Mouse (Mus musculus) liver, embryonic 14.5 days (tissue): ENCODE data around the gene E130114P18Rik. TPM values are rescaled to one million over a fixed set of nuclear protein-coding genes. Genes with fewer than 3 reads are reported as not detected.

ENCODE experiments used
- ATAC-seq: fragments of 200-750 bp; cut with Nextera tagmentation; 2 replicates; pipeline ENCODE4 v1.8.0; 2017; ENCODE audit warnings: moderate number of reproducible peaks, mild to moderate bottlenecking, moderate library complexity; ENCODE audit not compliant: insufficient read depth
- DNase-seq, 3 experiments: peaks; one replicate each; pipeline ENCODE4 v3.0.0-alpha.2; 2012 to 2013; ENCODE audit warnings: low read depth in 3 of 3, low spot score in 3 of 3
- H3K27ac ChIP-seq: fragments of 300-500 bp; sonication (generic); 2 replicates; pipeline ENCODE4 v1.5.1; 2014; ENCODE audit warnings: moderate library complexity, mild to moderate bottlenecking, control low read depth, inconsistent platforms
- H3K27me3 ChIP-seq: fragments of 300-500 bp; sonication (generic); 2 replicates; pipeline ENCODE4 v1.6.1; 2014; ENCODE audit warnings: mild to moderate bottlenecking, low read length, moderate library complexity; ENCODE audit not compliant: control insufficient read depth, insufficient read depth
- H3K36me3 ChIP-seq: fragments of 300-500 bp; sonication (generic); replicated peaks from 2 replicates; pipeline ENCODE4 v1.6.1; 2014; ENCODE audit warnings: low read depth; ENCODE audit not compliant: control insufficient read depth, insufficient read depth
- H3K4me1 ChIP-seq, 2 experiments: fragments of 200-500 bp in 1 of 2; fragments of 300-500 bp in 1 of 2; sonication (generic) in 1 of 2; replicated peaks; 2 replicates each; pipeline ENCODE4 v1.6.1; 2012 to 2014; ENCODE audit warnings: antibody characterized with exemption in 1 of 2, inconsistent platforms in 1 of 2, low read length in 1 of 2; ENCODE audit not compliant: control insufficient read depth in 2 of 2, insufficient read depth in 2 of 2
- H3K4me2 ChIP-seq: fragments of 300-500 bp; sonication (generic); 2 replicates; pipeline ENCODE4 v1.6.1; 2014; ENCODE audit warnings: low read depth, mild to moderate bottlenecking, control low read depth, moderate library complexity
- H3K4me3 ChIP-seq, 2 experiments: fragments of 200-500 bp in 1 of 2; fragments of 300-500 bp in 1 of 2; sonication (generic) in 1 of 2; 2 replicates each; pipeline ENCODE4 v1.5.1; 2012 to 2014; ENCODE audit warnings: low read depth in 2 of 2, low read length in 2 of 2, mild to moderate bottlenecking in 2 of 2, control low read depth in 1 of 2, inconsistent platforms in 1 of 2, moderate library complexity in 1 of 2; ENCODE audit not compliant: insufficient read depth in 1 of 2
- H3K9ac ChIP-seq: fragments of 300-500 bp; sonication (generic); replicated peaks from 2 replicates; pipeline ENCODE4 v1.6.1; 2014; ENCODE audit warnings: mild to moderate bottlenecking, control low read depth, moderate library complexity
- H3K9me3 ChIP-seq: fragments of 300-500 bp; sonication (generic); 2 replicates; pipeline ENCODE4 v1.6.1; 2016; ENCODE audit warnings: low read length, mixed read lengths; ENCODE audit not compliant: control insufficient read depth
- CTCF ChIP-seq: IDR thresholded peaks from 2 replicates; pipeline ENCODE4 v1.5.1; 2016; ENCODE audit warnings: antibody characterized with exemption, low read depth, control low read depth
- EP300 ChIP-seq: IDR thresholded peaks from 2 replicates; pipeline ENCODE4 v1.6.1; 2016; ENCODE audit warnings: antibody characterized with exemption, low read depth
- WGBS: fragments of 180-500 bp; shearing (Covaris S2); extraction: QIAGEN DNeasy Blood & Tissue Kit; methylation state at CpG from one replicate; pipeline ENCODE4 v1.1.7; 2014; ENCODE audit not compliant: insufficient replicate concordance; 5-methylcytosine and 5-hydroxymethylcytosine counted together
- polyA plus RNA-seq, 2 experiments: library from polyadenylated mRNA; depleted of rRNA in 1 of 2; stranded (reverse) in 1 of 2; unstranded in 1 of 2; fragments of >200 nt; fragmentation: Nextera tagmentation in 1 of 2; extraction: Ambion mirVana in 1 of 2; gene quantifications; 2 replicates each; pipeline versions ENCODE4 v1.2.1 to v1.2.3; 2012 to 2014

The E130114P18Rik gene
- polyA plus RNA-seq, 2 experiments = not detected

DNA sequence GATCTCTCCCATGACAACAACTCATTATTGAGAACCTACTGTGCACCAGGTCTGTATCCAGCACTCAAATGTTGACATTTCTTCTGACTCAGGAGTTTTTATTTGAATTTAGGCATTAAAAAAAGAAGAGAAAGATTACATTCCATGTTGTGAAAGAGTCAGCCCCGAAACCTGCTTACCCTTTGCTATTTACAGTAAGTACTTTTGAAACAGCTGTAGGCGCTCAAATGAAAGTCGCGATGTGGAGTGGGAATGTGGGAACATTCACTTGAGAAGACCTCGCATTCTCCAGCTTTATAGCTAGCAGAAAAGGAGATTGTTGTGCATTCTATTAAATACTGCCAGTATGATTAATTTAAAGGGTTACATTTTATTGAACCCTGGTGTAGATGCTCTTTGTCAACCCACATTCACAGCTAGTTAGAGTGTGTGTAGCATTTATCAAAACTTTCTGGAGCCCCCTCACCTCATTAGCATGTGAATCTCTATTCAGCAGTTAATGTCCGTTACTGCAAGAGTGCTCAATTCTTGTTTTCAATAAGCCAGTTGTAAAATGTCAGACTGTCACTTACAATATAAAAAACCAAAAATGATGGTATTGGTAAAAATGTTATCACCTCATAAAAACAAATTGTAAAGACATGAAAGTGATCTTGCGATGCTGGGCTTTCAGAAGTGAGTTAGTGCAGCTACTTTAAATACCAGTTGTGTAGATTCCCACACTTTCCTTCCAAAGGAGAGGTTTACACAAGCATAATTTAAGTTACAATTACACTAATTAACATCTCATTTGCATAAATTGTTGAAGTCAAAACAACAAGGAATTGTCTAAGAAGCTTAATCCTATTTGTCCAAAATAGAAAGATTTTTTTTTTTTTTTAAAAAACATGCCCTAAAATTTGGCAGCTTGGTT, 28.3 kb upstream of the E130114P18Rik start:
- H3K4me3 ChIP-seq = no peak overlapping the region
- H3K9ac ChIP-seq = no peak overlapping the region
- WGBS = 67% methylated on average over 7 of the region's 7 CpGs
- peaks cover 0 to 3% of the 10 kb centered on the region in 2 experiments; a peak in 3 of 4 replicates for H3K4me1 ChIP-seq
- H3K27ac ChIP-seq = no peak overlapping the region
- H3K9me3 ChIP-seq = no peaks in the 10 kb centered on the region
- no peak for DNase-seq
- TF ChIP-seq CTCF (no peak), EP300 (no peak)
- H3K36me3 ChIP-seq = no peaks in the 10 kb centered on the region
- no peaks in the 10 kb centered on the region for H3K27me3 ChIP-seq
- H3K4me2 ChIP-seq = no peak overlapping the region
- no peak for ATAC-seq

DNA sequence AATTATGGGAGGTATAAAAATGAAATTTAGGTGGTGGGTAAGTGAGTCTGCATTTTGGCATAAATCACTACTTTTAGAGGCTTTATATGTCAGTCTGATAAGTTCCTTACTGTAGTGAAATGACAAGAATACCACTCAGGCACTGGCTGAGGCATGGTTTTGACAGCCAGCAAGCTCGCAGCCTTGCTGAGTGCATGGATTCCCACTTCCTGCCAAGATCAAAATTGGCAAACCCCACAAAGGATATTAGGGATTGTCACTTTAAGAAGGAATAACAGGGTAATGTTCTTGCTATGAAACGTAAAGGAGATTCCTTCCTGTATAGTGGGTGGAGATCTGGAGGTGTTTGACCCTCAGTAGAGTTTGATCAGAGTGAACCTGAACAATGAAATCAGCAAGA, 27.4 kb upstream of the E130114P18Rik start:
- peaks cover 0 to 3% of the 10 kb centered on the region in 2 experiments; a peak in 3 of 4 replicates for H3K4me1 ChIP-seq
- H3K27ac ChIP-seq = no peak overlapping the region
- H3K27me3 ChIP-seq = no peaks in the 10 kb centered on the region
- DNase-seq (no peak), ATAC-seq (no peak)
- no peaks in the 10 kb centered on the region for H3K9me3 ChIP-seq
- TF ChIP-seq CTCF = no peak
- no peak for TF ChIP-seq EP300
- H3K36me3 ChIP-seq = no peaks in the 10 kb centered on the region
- H3K4me2 ChIP-seq = no peak overlapping the region
- no peak overlapping the region for H3K9ac ChIP-seq
- WGBS = 42% methylated on average over 2 of the region's 2 CpGs
- H3K4me3 ChIP-seq = no peak overlapping the region

DNA sequence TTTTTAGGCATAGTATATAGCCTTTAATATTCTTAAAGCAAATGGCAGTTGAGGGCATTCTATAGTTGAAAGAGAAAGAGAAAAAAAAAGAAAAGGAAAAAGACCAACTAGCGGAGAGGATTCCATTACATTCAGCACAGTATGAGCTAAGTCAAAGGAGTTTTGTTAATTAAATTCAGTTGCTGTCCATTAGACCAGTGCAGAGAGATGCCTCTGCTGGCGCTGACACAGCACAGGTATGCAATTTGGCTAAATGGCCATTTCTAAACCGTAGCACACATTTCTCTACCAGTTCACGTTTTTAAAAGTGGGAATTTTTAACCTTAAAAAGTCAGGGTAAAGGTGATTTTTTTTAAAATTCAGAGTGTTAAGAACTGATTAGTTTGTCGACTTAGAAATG, 26.8 kb upstream of the E130114P18Rik start:
- H3K27me3 ChIP-seq = no peaks in the 10 kb centered on the region
- H3K9ac ChIP-seq = no peak overlapping the region
- H3K4me3 ChIP-seq = no peak overlapping the region
- DNase-seq = no peak
- 61% methylated on average over 5 of the region's 5 CpGs for WGBS
- ATAC-seq = no peak
- H3K4me2 ChIP-seq = no peak overlapping the region
- peaks cover 0 to 3% of the 10 kb centered on the region in 2 experiments; a peak in 3 of 4 replicates for H3K4me1 ChIP-seq
- H3K9me3 ChIP-seq = no peaks in the 10 kb centered on the region
- H3K27ac ChIP-seq = no peak overlapping the region
- H3K36me3 ChIP-seq = no peaks in the 10 kb centered on the region
- TF ChIP-seq CTCF = no peak
- no peak for TF ChIP-seq EP300

DNA sequence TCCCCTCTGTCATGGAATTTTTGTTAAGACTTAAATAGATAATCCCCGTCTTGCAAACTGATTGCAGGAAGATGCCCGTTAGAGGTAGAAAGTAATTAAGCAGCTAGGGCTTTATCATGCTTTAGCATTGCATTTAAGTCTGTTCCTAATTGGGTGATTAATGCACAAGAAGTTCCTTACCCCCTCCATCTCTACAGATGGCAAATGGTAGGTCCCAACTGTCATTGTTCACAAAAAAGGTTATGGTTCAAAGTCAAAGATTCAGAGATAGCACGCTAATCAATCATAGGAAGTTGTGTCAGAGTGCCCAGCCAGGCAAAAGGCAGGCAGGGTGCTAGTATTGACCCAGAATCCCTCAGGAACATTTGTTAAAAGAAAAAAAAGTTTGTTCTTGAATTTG, 25.9 kb upstream of the E130114P18Rik start:
- DNase-seq (no peak), ATAC-seq (no peak)
- H3K27ac ChIP-seq = no peak overlapping the region
- no peak overlapping the region for H3K4me2 ChIP-seq
- no peaks in the 10 kb centered on the region for H3K27me3 ChIP-seq
- H3K9ac ChIP-seq = no peak overlapping the region
- no peaks in the 10 kb centered on the region for H3K36me3 ChIP-seq
- no peaks in the 10 kb centered on the region for H3K4me1 ChIP-seq
- TF ChIP-seq EP300 (no peak), CTCF (no peak)
- 58% methylated on average over 3 of the region's 3 CpGs for WGBS
- no peaks in the 10 kb centered on the region for H3K9me3 ChIP-seq
- H3K4me3 ChIP-seq = no peak overlapping the region

DNA sequence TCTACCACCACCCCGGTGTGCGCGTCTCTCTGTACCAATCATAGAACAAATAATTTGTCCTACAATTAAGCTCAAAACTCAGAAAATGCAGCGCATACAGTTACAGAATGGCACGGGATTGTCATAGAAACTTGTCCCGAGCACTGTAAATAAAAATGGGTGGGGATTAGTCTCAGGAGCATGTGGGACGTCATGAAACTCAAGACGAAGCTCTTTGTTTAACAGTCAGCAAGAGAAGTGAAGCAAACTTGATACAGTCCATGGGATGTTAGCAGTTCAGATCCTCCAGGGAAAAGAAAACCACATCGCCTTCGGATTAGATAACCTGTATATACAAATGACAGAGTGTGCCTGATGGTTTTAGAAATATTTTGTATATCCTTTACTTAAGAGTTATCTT, 18.6 kb upstream of the E130114P18Rik start:
- no peak for DNase-seq
- ATAC-seq = no peak
- H3K27me3 ChIP-seq = no peaks in the 10 kb centered on the region
- H3K4me2 ChIP-seq = no peak overlapping the region
- no peaks in the 10 kb centered on the region for H3K36me3 ChIP-seq
- H3K9ac ChIP-seq = no peak overlapping the region
- H3K9me3 ChIP-seq = no peaks in the 10 kb centered on the region
- 71% methylated on average over 10 of the region's 10 CpGs for WGBS
- H3K27ac ChIP-seq = no peak overlapping the region
- H3K4me1 ChIP-seq = no peaks in the 10 kb centered on the region
- no peak overlapping the region for H3K4me3 ChIP-seq
- TF ChIP-seq CTCF (no peak), EP300 (no peak)
